Mouse (Mus musculus): ENCODE results near the gene Olfr933.
A peak's percentile ranks its signal among the peaks of the same experiment; 100 is the strongest.

Olfr933 gene

DNA sequence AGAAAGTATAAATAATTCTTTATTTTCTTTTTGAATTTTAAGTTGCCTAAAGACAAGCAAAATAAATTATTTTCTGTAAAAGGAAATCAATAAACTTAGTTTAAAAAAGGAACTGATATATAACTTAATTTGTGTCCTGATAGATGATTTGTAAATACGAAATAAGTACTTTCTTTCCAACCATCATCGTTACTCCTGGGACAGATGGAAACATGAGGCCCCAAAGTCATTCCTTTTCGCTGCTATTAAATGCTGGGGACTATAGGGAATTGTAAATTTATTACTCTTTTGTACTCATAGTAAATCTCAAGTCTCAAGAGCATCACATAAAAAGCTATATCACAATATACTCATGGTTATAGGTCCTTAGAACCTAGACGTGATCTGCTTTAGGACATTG is at the start of gene Olfr933:
Gene Olfr933, plus strand, starts transcription at position 301 of the 400 bp plus-strand sequence.
- no peak for DNase-seq (ENCODE audit: low spot score)

DNA sequence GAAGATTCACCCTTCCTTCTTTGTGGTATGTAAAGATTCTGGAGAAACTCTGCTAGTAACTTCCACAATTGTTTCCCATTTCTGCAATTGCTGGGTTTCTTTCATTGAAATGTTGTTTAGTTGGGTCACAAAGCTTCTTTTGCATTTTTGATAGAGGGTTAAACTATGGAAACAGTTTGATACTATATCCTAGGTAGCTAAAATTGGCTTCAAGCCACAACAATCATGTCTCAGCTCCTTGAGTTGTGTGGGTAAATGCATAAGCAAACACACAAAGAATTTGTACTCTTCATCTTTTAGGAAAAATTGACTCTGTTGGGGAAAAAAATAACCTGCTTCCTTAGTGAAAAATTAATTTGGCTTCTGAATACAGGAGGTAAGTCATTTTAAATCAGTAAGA is 42.6 kb upstream of the Olfr933 start, which contains the start of gene Olfr930:
Gene Olfr930, plus strand, starts transcription at position 301 of the 400 bp plus-strand sequence.
- DNase-seq (ENCODE audit: low spot score): no peak

DNA sequence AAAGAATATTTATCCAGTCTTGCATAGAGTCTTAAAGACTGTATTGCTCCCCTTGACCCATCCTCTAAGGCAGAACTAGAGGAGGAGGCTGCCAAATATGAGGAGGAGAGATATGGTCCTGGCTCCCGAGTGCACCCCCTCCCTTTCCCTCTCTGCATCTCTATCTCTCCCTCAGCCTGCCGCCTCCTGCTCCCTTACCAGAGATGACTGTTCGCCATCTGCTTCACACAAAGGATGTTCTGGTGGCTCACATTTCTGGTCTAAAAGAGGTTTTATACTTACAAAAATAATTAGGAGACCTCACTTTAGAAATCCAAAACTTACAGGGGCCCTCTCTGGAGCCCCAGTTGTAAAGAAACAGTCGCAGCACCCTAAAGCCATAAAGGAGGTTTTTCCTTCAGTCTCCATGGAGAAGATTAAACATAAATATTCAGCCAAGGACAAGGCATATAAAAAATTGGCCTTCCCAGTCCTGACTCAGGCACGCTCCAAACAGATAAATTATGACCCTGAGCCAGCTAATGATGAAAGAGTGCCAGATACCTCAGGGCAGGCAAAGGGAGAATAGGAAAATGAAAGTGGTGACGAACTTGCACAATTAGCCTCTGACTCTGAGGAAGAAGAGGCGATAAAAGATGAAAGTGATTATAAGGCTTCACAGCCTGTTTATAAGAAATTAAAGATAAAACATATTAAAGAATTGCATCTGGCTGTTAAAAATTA is 18.6 kb upstream of the Olfr933 start:
- DNase-seq (ENCODE audit: low spot score): no peak

- DNase-seq (ENCODE audit: low spot score): peak; percentile 23
These were observed 18.0 kb upstream of the Olfr933 start for GRCm38 (mm10) chr9:38954124-38954416.

DNA sequence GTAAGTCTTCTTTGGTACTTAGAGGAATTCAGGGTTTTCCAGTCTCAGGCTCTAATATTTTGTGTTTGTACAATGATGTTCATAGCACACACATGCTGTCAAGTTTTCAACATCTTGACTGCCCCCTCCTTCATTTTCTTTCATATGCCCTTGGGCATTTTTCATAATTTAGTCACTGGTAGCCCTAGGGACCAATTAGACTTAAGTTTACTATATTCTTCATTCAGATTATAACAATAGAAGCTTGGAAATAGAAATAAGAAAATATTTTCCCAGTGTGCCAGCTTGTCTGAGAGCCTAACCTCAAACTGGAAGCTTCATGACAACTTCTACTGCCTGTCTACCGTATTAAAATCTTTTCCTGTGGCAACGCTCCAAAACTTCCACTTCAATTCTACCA is 16.1 kb downstream of the Olfr933 start, which contains the start of gene Olfr934:
Gene Olfr934, minus strand, starts transcription at position 101 of the 400 bp plus-strand sequence.
- DNase-seq (ENCODE audit: low spot score): no peak

- no peak for DNase-seq (ENCODE audit: low spot score)
These were observed 27.5 kb downstream of the Olfr933 start, which contains the start of gene Olfr935 for GRCm38 (mm10) chr9:38999583-38999982. TSS of gene Olfr935 (minus strand) at chr9:38999683.

- DNase-seq (ENCODE audit: low spot score): no peak
These were observed 51.2 kb downstream of the Olfr933 start, which contains the start of gene Olfr146 for GRCm38 (mm10) chr9:39023277-39023676. TSS of gene Olfr146 (minus strand) at chr9:39023377.
